ENCODE assay signal across 17 mouse cellular contexts in genomic region chr5:118679283-118679835, GRCm38 (mm10).
DNase-seq lines count a peak whose midpoint lies in the region; ATAC-seq and TF ChIP-seq lines count a peak whose summit lies in the region.
"Had no signal": no experiment of that assay in that cellular context is flagged by ENCODE, and none has a peak within 500 bp of the region (broad histone marks: within the 10 kb centered on the region; RNA-seq: fewer than 3 reads in every experiment).

No protein-coding gene starts in this region.

- WGBS in forebrain, embryonic 16.5 days, result 56% methylated on average over 9 of the region's 9 CpGs
- WGBS in forebrain, embryonic 13.5 days, result 74% methylated on average over 9 of the region's 9 CpGs
- 84% methylated on average over 9 of the region's 9 CpGs for WGBS in liver, embryonic 15.5 days (ENCODE audit: insufficient replicate concordance)

- no peak overlapping the region for H3K9ac ChIP-seq in forebrain, embryonic 16.5 days (replicated peaks; ENCODE audit: low read depth, low read length)
- no peak overlapping the region for H3K9ac ChIP-seq in forebrain, embryonic 13.5 days
- no peak overlapping the region for H3K9ac ChIP-seq in liver, embryonic 15.5 days
- H3K9ac ChIP-seq: embryonic facial prominence, embryonic 13.5 days; forebrain, embryonic 12.5 days; liver, embryonic 14.5 days; midbrain, embryonic 13.5 days had no signal

- no peaks in the 10 kb centered on the region for H3K27me3 ChIP-seq in forebrain, embryonic 16.5 days (replicated peaks; ENCODE audit: control insufficient read depth, insufficient read depth, low read length)
- H3K27me3 ChIP-seq in forebrain, embryonic 13.5 days, result no peaks in the 10 kb centered on the region
- no peaks in the 10 kb centered on the region for H3K27me3 ChIP-seq in liver, embryonic 15.5 days
- H3K27me3 ChIP-seq: embryonic facial prominence, embryonic 13.5 days; midbrain, embryonic 13.5 days had no signal

- peaks cover 2% of the 10 kb centered on the region; the same call in 1 of the 2 replicates for H3K36me3 ChIP-seq in forebrain, embryonic 16.5 days (ENCODE audit: control insufficient read depth, insufficient read depth)
- peaks cover 16% of the 10 kb centered on the region for H3K36me3 ChIP-seq in forebrain, embryonic 13.5 days (ENCODE audit: poor library complexity, severe bottlenecking)
- H3K36me3 ChIP-seq in liver, embryonic 15.5 days (replicated peaks), result peaks cover 51% of the 10 kb centered on the region

- no peak for TF ChIP-seq CTCF in layer of hippocampus, adult 2 months (conservative IDR thresholded peaks at IDR 0.05)

- H3K4me2 ChIP-seq in forebrain, embryonic 16.5 days (ENCODE audit: low read length), result no peak overlapping the region
- no peak overlapping the region for H3K4me2 ChIP-seq in forebrain, embryonic 13.5 days
- no peak overlapping the region for H3K4me2 ChIP-seq in liver, embryonic 15.5 days
- H3K4me2 ChIP-seq: embryonic facial prominence, embryonic 13.5 days; forebrain, embryonic 12.5 days; midbrain, embryonic 13.5 days had no signal

- no peaks in the 10 kb centered on the region for H3K9me3 ChIP-seq in forebrain, embryonic 16.5 days (ENCODE audit: control insufficient read depth, low read length)
- H3K9me3 ChIP-seq in forebrain, embryonic 13.5 days (replicated peaks), result no peaks in the 10 kb centered on the region
- H3K9me3 ChIP-seq in liver, embryonic 15.5 days (replicated peaks), result no peaks in the 10 kb centered on the region
- H3K9me3 ChIP-seq: embryonic facial prominence, embryonic 13.5 days; forebrain, embryonic 12.5 days; midbrain, embryonic 13.5 days had no signal

- H3K4me3 ChIP-seq in forebrain, embryonic 16.5 days (replicated peaks; ENCODE audit: low read length), result no peak overlapping the region
- no peak overlapping the region for H3K4me3 ChIP-seq in forebrain, embryonic 13.5 days
- no peak overlapping the region for H3K4me3 ChIP-seq in layer of hippocampus, adult 2 months
- H3K4me3 ChIP-seq in liver, embryonic 15.5 days (replicated peaks), result no peak overlapping the region
- H3K4me3 ChIP-seq: embryonic facial prominence, embryonic 13.5 days; forebrain, embryonic 12.5 days; left cerebral cortex, adult 2 months; midbrain, embryonic 13.5 days had no signal

- H3K27ac ChIP-seq in forebrain, embryonic 16.5 days (ENCODE audit: low read length), result no peak overlapping the region
- no peak overlapping the region for H3K27ac ChIP-seq in forebrain, embryonic 13.5 days
- peak overlapping the region; percentile 20; the same call in 1 of the 2 replicates for H3K27ac ChIP-seq in layer of hippocampus, adult 2 months
- H3K27ac ChIP-seq in liver, embryonic 15.5 days (replicated peaks), result 0 out of 2 replicates have a peak overlapping the region, but pooled peaks have one; percentile 6
- H3K27ac ChIP-seq: embryonic facial prominence, embryonic 13.5 days; left cerebral cortex, adult 2 months; liver, embryonic 14.5 days; midbrain, embryonic 13.5 days had no signal

- peaks cover 25% of the 10 kb centered on the region for H3K4me1 ChIP-seq in forebrain, embryonic 16.5 days (replicated peaks; ENCODE audit: control insufficient read depth, insufficient read depth, low read length)
- peaks cover 33% of the 10 kb centered on the region for H3K4me1 ChIP-seq in forebrain, embryonic 13.5 days
- peaks cover 38% of the 10 kb centered on the region for H3K4me1 ChIP-seq in liver, embryonic 15.5 days (replicated peaks)

- DNase-seq in layer of hippocampus, adult 2 months (ENCODE audit: low spot score in 2 of 2), result no peak
- no peak for DNase-seq in layer of hippocampus, adult 9-11 months
- peak; percentile 73 for DNase-seq in kidney, adult 9 months
- DNase-seq in gastrocnemius, postnatal 10 days, result no peak
- no peak for DNase-seq in layer of hippocampus, adult 18-20 months (ENCODE audit: low spot score in 2 of 2)
- DNase-seq: adrenal gland, adult 2 months; gastrocnemius, postnatal 14 days; lung, postnatal 36 days; right cerebral cortex, postnatal 14 days had no signal

- 0 out of 2 replicates have a peak, but pooled peaks have one; percentile 38 for ATAC-seq in forebrain, embryonic 16.5 days
- ATAC-seq in forebrain, embryonic 13.5 days, result no peak
- no peak for ATAC-seq in liver, embryonic 15.5 days (ENCODE audit: insufficient read depth)
- ATAC-seq: midbrain, embryonic 13.5 days had no signal

Comparison
In these comparisons a context has a peak if more than half of its experiments do, and no peak if none do; other contexts are left out.
1. H3K27ac ChIP-seq: peak in layer of hippocampus, adult 2 months (single experiment) and liver, embryonic 15.5 days (single experiment); none in forebrain, embryonic 16.5 days (single experiment) and forebrain, embryonic 13.5 days (single experiment).